Mouse (Mus musculus) limb, embryonic 10.5 days (tissue): ENCODE measurements at regions not wholly inside any gene's neighbourhood (a gene's known extent, or its start where the extent isn't known, plus 50 kb on each side); places are given as distances from the start of the nearest gene placed in this dataset.
A peak's percentile ranks its signal among the peaks of the same experiment; 100 is the strongest.

Experiments
- DNase-seq: peaks from one replicate; pipeline ENCODE4 v3.0.0-alpha.2; 2017; ENCODE audit warnings: low spot score
- H3K27ac ChIP-seq: fragments of 300-500 bp; sonication (generic); 2 replicates; pipeline ENCODE4 v1.5.1; 2016; ENCODE audit warnings: mild to moderate bottlenecking
- H3K27me3 ChIP-seq: fragments of 300-500 bp; sonication (generic); 2 replicates; pipeline ENCODE4 v1.6.1; 2016; ENCODE audit warnings: low read depth, mild to moderate bottlenecking; ENCODE audit not compliant: poor library complexity, severe bottlenecking
- H3K36me3 ChIP-seq: fragments of 300-500 bp; sonication (generic); 2 replicates; pipeline ENCODE4 v1.6.1; 2016; ENCODE audit warnings: mild to moderate bottlenecking, moderate library complexity
- H3K4me1 ChIP-seq: fragments of 300-500 bp; sonication (generic); 2 replicates; pipeline ENCODE4 v1.6.1; 2016
- H3K4me3 ChIP-seq: fragments of 300-500 bp; sonication (generic); 2 replicates; pipeline ENCODE4 v1.5.1; 2016; ENCODE audit warnings: mild to moderate bottlenecking, moderate library complexity
- H3K9me3 ChIP-seq: fragments of 300-500 bp; sonication (generic); replicated peaks from 2 replicates; pipeline ENCODE4 v1.6.1; 2016; ENCODE audit warnings: mild to moderate bottlenecking
- WGBS: fragments of 180-500 bp; shearing (Covaris S2); methylation state at CpG from one replicate; pipeline ENCODE4 v1.1.7; 2016; 5-methylcytosine and 5-hydroxymethylcytosine counted together

- H3K27ac ChIP-seq: no peak overlapping the region
- no peaks in the 10 kb centered on the region for H3K36me3 ChIP-seq
- no peak for DNase-seq
- peaks cover 8% of the 10 kb centered on the region; the same call in 1 of the 2 replicates for H3K4me1 ChIP-seq
- H3K27me3 ChIP-seq: no peaks in the 10 kb centered on the region
- WGBS: 74% methylated on average over 4 of the region's 4 CpGs
- H3K9me3 ChIP-seq: no peaks in the 10 kb centered on the region
- H3K4me3 ChIP-seq: no peak overlapping the region
Observed at GRCm38 (mm10) chr6:88984863-88985262, 82.8 kb downstream of the Tpra1 start.

DNA sequence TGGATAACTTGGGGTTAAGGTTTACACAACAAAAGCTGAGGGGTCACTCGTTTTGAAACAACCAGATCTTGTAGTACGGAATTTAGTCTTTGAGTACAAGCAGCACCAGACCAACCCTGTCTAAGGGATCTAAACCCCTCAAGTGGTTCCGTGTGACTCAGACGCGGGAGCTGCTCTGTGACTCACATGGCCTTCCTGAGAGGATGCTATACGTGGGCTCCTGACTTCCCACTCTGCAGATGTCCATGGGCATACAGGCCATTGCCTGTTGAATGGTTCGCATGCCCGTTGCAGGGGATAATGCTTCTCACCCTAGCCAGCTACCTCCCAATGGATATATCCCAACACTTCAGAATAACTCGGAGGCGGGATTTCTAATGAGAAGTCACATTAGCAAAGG, 86.5 kb downstream of the Tpra1 start:
- DNase-seq: no peak
- H3K4me1 ChIP-seq: no peaks in the 10 kb centered on the region
- H3K27ac ChIP-seq: no peak overlapping the region
- 93% methylated on average over 10 of the region's 10 CpGs for WGBS
- no peaks in the 10 kb centered on the region for H3K27me3 ChIP-seq
- H3K9me3 ChIP-seq: no peaks in the 10 kb centered on the region
- no peak overlapping the region for H3K4me3 ChIP-seq
- no peaks in the 10 kb centered on the region for H3K36me3 ChIP-seq

DNA sequence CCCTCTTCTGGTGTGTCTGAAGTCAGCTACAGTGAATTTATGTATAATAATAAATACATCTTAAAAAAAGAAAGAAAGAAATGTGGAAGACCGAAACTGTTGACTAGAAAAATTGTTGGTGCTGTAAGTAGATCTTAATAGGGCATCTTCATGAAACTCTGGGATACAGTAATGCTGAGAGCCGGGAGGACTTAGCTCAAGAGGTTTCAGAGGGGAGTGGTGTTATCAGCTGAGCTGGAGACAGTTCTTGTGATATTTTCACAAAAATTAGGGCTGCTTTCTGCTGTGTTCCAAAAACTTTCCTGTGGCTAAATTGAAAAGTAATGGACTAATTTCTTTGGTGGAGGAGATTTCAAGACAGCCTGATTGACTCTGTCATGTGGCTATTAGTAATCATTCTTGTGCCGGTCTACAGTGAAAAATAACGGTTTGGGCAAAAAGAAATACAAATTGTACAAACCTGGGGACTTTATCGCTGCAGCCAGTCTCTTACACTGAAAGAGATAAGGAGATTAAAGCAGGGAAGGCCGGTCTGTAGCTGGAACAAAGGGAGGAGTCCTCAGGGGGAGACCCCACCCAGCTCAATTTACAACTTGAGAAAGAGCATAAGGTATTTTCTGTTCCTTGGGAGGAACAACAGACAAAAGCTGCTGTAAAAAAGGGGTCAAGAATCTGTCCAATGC, 87.7 kb downstream of the Tpra1 start:
- Histone ChIP-seq H3K36me3 (no peaks in the 10 kb centered on the region), H3K27me3 (no peaks in the 10 kb centered on the region), H3K9me3 (no peaks in the 10 kb centered on the region), H3K4me1 (no peaks in the 10 kb centered on the region), H3K4me3 (no peak overlapping the region), H3K27ac (no peak overlapping the region)
- no peak for DNase-seq
- WGBS: 71% methylated on average over 6 of the region's 6 CpGs

GRCm38 (mm10) chr6:88990300-88990685, 88.2 kb downstream of the Tpra1 start:
- DNase-seq: no peak
- WGBS: 58% methylated on average over 1 of the region's 1 CpGs
- no peaks in the 10 kb centered on the region for H3K9me3 ChIP-seq
- no peak overlapping the region for H3K4me3 ChIP-seq
- no peaks in the 10 kb centered on the region for H3K4me1 ChIP-seq
- H3K36me3 ChIP-seq: no peaks in the 10 kb centered on the region
- no peaks in the 10 kb centered on the region for H3K27me3 ChIP-seq
- no peak overlapping the region for H3K27ac ChIP-seq

- no peaks in the 10 kb centered on the region for H3K36me3 ChIP-seq
- no peaks in the 10 kb centered on the region for H3K27me3 ChIP-seq
- H3K4me1 ChIP-seq: no peaks in the 10 kb centered on the region
- no peak overlapping the region for H3K27ac ChIP-seq
- no peak overlapping the region for H3K4me3 ChIP-seq
- DNase-seq: no peak
- WGBS: 91% methylated on average over 3 of the region's 3 CpGs
- no peaks in the 10 kb centered on the region for H3K9me3 ChIP-seq
Observed at GRCm38 (mm10) chr6:88995077-88995476, 93.0 kb downstream of the Tpra1 start.

DNA sequence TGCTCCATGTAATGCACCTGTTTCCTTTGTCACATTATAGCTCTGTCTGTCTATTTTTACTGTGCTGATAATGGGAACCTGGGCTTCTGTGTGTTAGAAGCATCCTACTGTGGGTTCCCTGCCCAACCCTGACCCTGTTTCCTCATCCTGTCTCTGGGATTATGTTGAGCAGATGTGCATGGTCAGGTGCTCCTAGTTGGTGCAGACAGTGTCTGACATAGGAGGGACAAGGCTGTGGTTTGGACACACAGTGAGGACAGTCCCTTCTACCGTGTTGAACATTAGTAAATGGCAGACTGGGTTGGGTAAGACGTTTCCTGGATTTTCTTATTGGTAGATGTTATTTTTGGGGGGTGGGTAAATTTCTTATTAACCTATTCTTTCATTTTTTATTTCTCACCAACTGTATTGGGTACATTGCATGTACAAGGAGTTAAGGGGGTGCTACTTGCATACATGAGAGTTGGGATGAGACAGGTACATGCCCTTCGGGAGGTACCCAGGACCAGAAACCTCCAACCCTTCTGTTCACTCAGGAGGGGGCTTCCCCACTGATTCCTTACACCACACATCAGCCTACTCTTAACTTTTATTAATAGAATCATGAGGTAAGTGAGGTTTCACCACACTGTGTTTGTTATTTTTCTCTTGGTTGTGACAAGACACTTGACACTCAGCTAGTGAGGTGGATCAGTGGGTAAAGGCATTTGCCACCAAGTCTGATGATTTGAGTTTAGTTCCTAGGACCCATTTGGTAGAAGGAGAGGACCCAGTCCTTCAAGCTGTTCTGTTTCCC, 97.1 kb downstream of the Tpra1 start:
- no peaks in the 10 kb centered on the region for H3K36me3 ChIP-seq
- H3K4me1 ChIP-seq: no peaks in the 10 kb centered on the region
- no peak overlapping the region for H3K4me3 ChIP-seq
- WGBS: 92% methylated on average over 3 of the region's 3 CpGs
- no peak overlapping the region for H3K27ac ChIP-seq
- no peak for DNase-seq
- H3K9me3 ChIP-seq: no peaks in the 10 kb centered on the region
- H3K27me3 ChIP-seq: no peaks in the 10 kb centered on the region

DNA sequence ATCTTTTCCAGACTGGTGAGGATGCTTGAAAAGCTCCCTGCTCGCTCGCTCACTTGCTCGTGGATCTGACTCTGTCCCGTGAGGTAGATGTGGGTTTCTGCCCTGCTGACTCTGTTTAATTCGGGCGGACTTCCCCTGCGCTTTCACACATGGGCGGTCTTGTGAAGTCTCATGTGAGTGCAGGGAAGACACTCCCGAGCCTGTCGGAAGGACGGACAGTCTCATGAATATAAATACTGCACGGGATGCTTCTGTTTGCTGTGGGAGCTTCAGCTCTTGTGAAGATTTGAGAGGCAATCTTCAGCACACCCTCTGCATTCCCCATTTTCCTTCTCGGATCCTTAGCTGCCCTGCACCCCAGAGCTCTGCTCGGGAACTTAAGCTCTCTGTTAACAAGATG, 98.3 kb downstream of the Tpra1 start:
- DNase-seq: no peak
- H3K4me1 ChIP-seq: no peaks in the 10 kb centered on the region
- no peaks in the 10 kb centered on the region for H3K36me3 ChIP-seq
- no peak overlapping the region for H3K27ac ChIP-seq
- 60% methylated on average over 14 of the region's 14 CpGs for WGBS
- H3K4me3 ChIP-seq: no peak overlapping the region
- no peaks in the 10 kb centered on the region for H3K27me3 ChIP-seq
- no peaks in the 10 kb centered on the region for H3K9me3 ChIP-seq

GRCm38 (mm10) chr6:89003197-89003923, 101.3 kb downstream of the Tpra1 start:
- H3K27me3 ChIP-seq: 0 out of 2 replicates have a peak, but pooled peaks cover 5% of the 10 kb centered on the region
- 78% methylated on average over 6 of the region's 6 CpGs for WGBS
- H3K4me3 ChIP-seq: no peak overlapping the region
- H3K4me1 ChIP-seq: peaks cover 4% of the 10 kb centered on the region
- DNase-seq: no peak
- no peaks in the 10 kb centered on the region for H3K9me3 ChIP-seq
- no peaks in the 10 kb centered on the region for H3K36me3 ChIP-seq
- no peak overlapping the region for H3K27ac ChIP-seq

GRCm38 (mm10) chr6:89005094-89005493, 103.0 kb downstream of the Tpra1 start:
- no peaks in the 10 kb centered on the region for H3K36me3 ChIP-seq
- DNase-seq: no peak
- peaks cover 6% of the 10 kb centered on the region; the same call in 1 of the 2 replicates for H3K27me3 ChIP-seq
- 51% methylated on average over 4 of the region's 4 CpGs for WGBS
- H3K4me3 ChIP-seq: no peak overlapping the region
- peaks cover 19% of the 10 kb centered on the region for H3K4me1 ChIP-seq
- H3K9me3 ChIP-seq: no peaks in the 10 kb centered on the region
- H3K27ac ChIP-seq: no peak overlapping the region

DNA sequence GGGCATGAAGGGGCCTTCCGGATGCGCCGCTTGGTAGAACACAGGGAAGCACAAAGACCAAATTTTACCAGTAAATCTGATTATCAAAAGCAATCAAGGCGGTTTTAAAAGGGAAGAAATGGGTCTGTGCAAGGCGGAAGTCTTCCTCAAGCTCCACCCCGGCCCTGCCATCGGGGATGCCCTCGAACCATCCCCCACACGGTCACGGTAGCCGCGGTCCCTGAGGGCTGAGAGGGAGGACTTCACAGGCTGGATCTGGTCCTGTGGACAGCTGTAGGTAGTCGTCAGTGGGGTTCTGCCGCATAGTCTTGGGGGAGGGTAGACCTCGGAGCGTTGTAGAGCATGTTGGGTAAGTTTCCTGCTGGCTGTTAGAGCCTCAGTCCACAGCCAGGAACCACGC, 104.9 kb downstream of the Tpra1 start:
- Histone ChIP-seq H3K27me3 (peaks cover 23% of the 10 kb centered on the region), H3K36me3 (no peaks in the 10 kb centered on the region), H3K27ac (no peak overlapping the region), H3K4me1 (peaks cover 25% of the 10 kb centered on the region), H3K4me3 (no peak overlapping the region), H3K9me3 (no peaks in the 10 kb centered on the region)
- no peak for DNase-seq
- WGBS: 52% methylated on average over 17 of the region's 17 CpGs

GRCm38 (mm10) chr6:89007516-89007915, 105.5 kb downstream of the Tpra1 start:
- H3K9me3 ChIP-seq: no peaks in the 10 kb centered on the region
- H3K4me3 ChIP-seq: no peak overlapping the region
- peaks cover 25% of the 10 kb centered on the region for H3K4me1 ChIP-seq
- no peaks in the 10 kb centered on the region for H3K36me3 ChIP-seq
- no peak overlapping the region for H3K27ac ChIP-seq
- no peak for DNase-seq
- peaks cover 23% of the 10 kb centered on the region for H3K27me3 ChIP-seq
- 81% methylated on average over 2 of the region's 2 CpGs for WGBS

DNA sequence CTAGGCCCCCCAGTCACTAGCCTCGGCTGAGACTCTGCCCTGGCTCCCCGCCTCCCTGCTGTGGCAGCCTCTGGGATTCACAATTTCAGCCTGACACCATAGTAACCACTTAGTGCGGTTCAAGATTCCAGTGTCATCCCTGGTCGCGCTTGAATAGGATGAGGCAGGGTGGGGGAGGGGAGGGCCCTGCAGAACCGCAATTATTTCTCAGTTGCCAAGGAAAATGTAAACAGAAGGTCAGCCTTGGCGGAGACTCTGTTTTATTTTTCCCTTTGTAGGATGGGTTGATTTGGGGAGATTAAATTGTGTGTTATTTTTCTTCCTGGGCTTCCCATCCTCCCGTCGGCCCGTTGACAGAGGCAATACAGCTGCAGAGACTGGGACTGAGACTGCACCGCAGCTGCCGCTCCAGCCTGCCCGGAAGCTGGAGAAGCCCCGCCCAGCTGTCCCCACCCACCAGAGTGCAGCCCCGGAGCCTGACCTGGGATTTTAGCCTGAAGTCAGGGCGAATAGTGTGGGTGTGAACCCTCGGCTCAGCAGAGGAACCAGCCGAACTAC, 106.6 kb downstream of the Tpra1 start:
- Histone ChIP-seq H3K9me3 (no peaks in the 10 kb centered on the region), H3K27ac (peak overlapping the region; percentile 53), H3K36me3 (no peaks in the 10 kb centered on the region), H3K4me1 (peaks cover 33% of the 10 kb centered on the region), H3K4me3 (peak overlapping the region; percentile 47), H3K27me3 (peaks cover 24% of the 10 kb centered on the region)
- peak; percentile 80 for DNase-seq
- 2% methylated on average over 18 of the region's 18 CpGs for WGBS
